Mouse (Mus musculus) embryonic facial prominence, embryonic 14.5 days (tissue): ENCODE data around the gene Has3. TPM values are rescaled to one million over a fixed set of nuclear protein-coding genes. Genes with fewer than 3 reads are reported as not detected.
A peak's percentile ranks its signal among the peaks of the same experiment; 100 is the strongest.
"Not testable (repeated sequence)": the region's sequence is repeated elsewhere in the genome, so short reads cannot be mapped to it uniquely, and the experiment has no call there.

Experiments
- ATAC-seq: fragments of 200-750 bp; cut with Nextera tagmentation; 2 replicates; pipeline ENCODE4 v1.8.0; 2017; ENCODE audit warnings: low read depth, moderate number of reproducible peaks, moderate TSS enrichment
- DNase-seq: peaks from one replicate; pipeline ENCODE4 v3.0.0-alpha.2; 2015; ENCODE audit warnings: low spot score
- H3K27ac ChIP-seq: fragments of 300-500 bp; sonication (generic); replicated peaks from 2 replicates; pipeline ENCODE4 v1.5.1; 2014; ENCODE audit warnings: low read depth, mild to moderate bottlenecking, low read length, moderate library complexity
- H3K27me3 ChIP-seq: fragments of 300-500 bp; sonication (generic); replicated peaks from 2 replicates; pipeline ENCODE4 v1.6.1; 2014; ENCODE audit warnings: low read length; ENCODE audit not compliant: control insufficient read depth, insufficient read depth
- H3K36me3 ChIP-seq: fragments of 300-500 bp; sonication (generic); 2 replicates; pipeline ENCODE4 v1.6.1; 2014; ENCODE audit warnings: low read length, mixed read lengths; ENCODE audit not compliant: control insufficient read depth, insufficient read depth
- H3K4me1 ChIP-seq: fragments of 300-500 bp; sonication (generic); 2 replicates; pipeline ENCODE4 v1.6.1; 2014; ENCODE audit warnings: antibody characterized with exemption, low read length; ENCODE audit not compliant: control insufficient read depth, insufficient read depth
- H3K4me2 ChIP-seq: fragments of 300-500 bp; sonication (generic); 2 replicates; pipeline ENCODE4 v1.6.1; 2014; ENCODE audit warnings: low read depth, mild to moderate bottlenecking, low read length, moderate library complexity, mixed read lengths
- H3K4me3 ChIP-seq: fragments of 300-500 bp; sonication (generic); 2 replicates; pipeline ENCODE4 v1.5.1; 2014; ENCODE audit warnings: low read depth, mild to moderate bottlenecking, low read length
- H3K9ac ChIP-seq: fragments of 300-500 bp; sonication (generic); 2 replicates; pipeline ENCODE4 v1.6.1; 2014; ENCODE audit warnings: low read depth, mild to moderate bottlenecking, low read length, moderate library complexity, mixed read lengths
- H3K9me3 ChIP-seq: fragments of 300-500 bp; sonication (generic); 2 replicates; pipeline ENCODE4 v1.6.1; 2016; ENCODE audit warnings: low read length; ENCODE audit not compliant: control insufficient read depth
- WGBS: fragments of 180-500 bp; shearing (Covaris S2); extraction: QIAGEN DNeasy Blood & Tissue Kit; methylation state at CpG from one replicate; pipeline ENCODE4 v1.1.7; 2014; 5-methylcytosine and 5-hydroxymethylcytosine counted together
- polyA plus RNA-seq: library from polyadenylated mRNA; unstranded; fragments of >200 nt; fragmentation: Nextera tagmentation; extraction: Ambion mirVana; gene quantifications from 2 replicates; pipeline ENCODE4 v1.2.1, GENCODE M21; 2014

Gene Has3
- polyA plus RNA-seq, 1 experiment from 2014 or later: 0.70 TPM

- H3K4me2 ChIP-seq: peak overlapping the region; percentile 100
- no peaks in the 10 kb centered on the region for H3K9me3 ChIP-seq
- peak; percentile 6 for DNase-seq
- H3K27ac ChIP-seq: no peak overlapping the region
- no peak for ATAC-seq
- WGBS: 8% methylated on average over 8 of the region's 8 CpGs
- peaks cover 32% of the 10 kb centered on the region for H3K4me1 ChIP-seq
- H3K9ac ChIP-seq: no peak overlapping the region; the same call in 1 of the 2 replicates
- H3K36me3 ChIP-seq: peaks cover 19% of the 10 kb centered on the region; the same call in 1 of the 2 replicates
- H3K27me3 ChIP-seq: peaks cover 41% of the 10 kb centered on the region
- peak overlapping the region; percentile 63 for H3K4me3 ChIP-seq
Observed at GRCm38 (mm10) chr8:106872454-106873034, 2.5 kb downstream of the Has3 start.

- Histone ChIP-seq H3K27me3 (no peaks in the 10 kb centered on the region), H3K4me1 (no peaks in the 10 kb centered on the region), H3K4me2 (no peak overlapping the region), H3K9ac (no peak overlapping the region), H3K36me3 (peaks cover 77% of the 10 kb centered on the region), H3K9me3 (no peaks in the 10 kb centered on the region), H3K4me3 (no peak overlapping the region), H3K27ac (no peak overlapping the region)
- ATAC-seq (no peak), DNase-seq (peak; percentile 9)
- 88% methylated on average over 8 of the region's 8 CpGs for whole genome bisulfite sequencing
Observed at GRCm38 (mm10) chr8:106880121-106880707, 10.2 kb downstream of the Has3 start.

- not testable (repeated sequence) for H3K4me1 ChIP-seq, DNase-seq, H3K4me3 ChIP-seq, H3K27ac ChIP-seq, H3K9ac ChIP-seq, H3K4me2 ChIP-seq, ATAC-seq, H3K27me3 ChIP-seq, H3K9me3 ChIP-seq
- H3K36me3 ChIP-seq: peaks cover 73% of the 10 kb centered on the region
- 94% methylated on average over 11 of the region's 11 CpGs for WGBS
Observed at GRCm38 (mm10) chr8:106884094-106884493, 14.1 kb downstream of the Has3 start.

GRCm38 (mm10) chr8:106884826-106885400 is 14.9 kb downstream of the Has3 start:
- H3K4me2 ChIP-seq, H3K9me3 ChIP-seq, DNase-seq, ATAC-seq, H3K27me3 ChIP-seq, H3K4me1 ChIP-seq, H3K4me3 ChIP-seq, H3K27ac ChIP-seq, H3K9ac ChIP-seq: not testable (repeated sequence)
- H3K36me3 ChIP-seq: peaks cover 64% of the 10 kb centered on the region
- WGBS: 93% methylated on average over 4 of the region's 4 CpGs

DNA sequence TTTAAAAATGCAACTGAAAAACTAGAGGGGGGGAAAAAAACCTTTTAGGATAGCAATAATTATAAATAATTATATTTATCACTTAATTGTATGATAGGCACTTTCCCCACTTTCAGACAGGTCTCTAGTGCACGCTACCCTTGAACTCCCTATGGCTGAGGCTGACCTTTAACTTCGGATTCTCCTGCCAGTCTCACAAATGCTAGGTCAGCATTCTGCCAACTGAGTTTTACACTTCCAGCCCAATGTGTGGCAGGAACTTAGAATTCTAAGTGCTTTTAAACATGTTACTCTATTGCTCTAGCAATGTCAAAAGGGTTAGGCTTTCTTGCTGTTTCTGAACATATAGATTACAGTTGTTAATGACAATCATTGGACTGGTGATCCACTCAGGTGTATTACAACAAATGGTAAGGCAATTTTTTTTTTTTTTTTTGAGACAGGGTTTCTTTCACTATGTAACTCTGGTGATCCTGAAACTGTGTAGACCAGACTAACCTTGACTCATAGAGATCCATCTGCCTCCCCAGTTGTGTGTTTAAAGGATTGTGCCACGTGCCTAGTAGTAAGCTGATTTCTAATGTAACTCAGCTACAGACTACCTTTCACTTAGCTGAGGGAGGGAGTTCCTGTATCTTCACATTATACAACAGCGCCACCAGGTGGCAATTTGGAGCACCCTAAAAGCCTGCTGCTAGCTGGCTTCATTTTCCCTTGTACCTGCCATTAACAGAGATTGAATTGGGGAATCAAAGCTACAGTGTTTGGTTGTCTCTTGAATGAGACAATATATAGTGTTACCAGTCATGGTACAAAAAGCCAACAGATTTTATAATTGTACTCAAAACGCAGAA is 17.5 kb downstream of the Has3 start:
- ATAC-seq: peak; percentile 74

DNA sequence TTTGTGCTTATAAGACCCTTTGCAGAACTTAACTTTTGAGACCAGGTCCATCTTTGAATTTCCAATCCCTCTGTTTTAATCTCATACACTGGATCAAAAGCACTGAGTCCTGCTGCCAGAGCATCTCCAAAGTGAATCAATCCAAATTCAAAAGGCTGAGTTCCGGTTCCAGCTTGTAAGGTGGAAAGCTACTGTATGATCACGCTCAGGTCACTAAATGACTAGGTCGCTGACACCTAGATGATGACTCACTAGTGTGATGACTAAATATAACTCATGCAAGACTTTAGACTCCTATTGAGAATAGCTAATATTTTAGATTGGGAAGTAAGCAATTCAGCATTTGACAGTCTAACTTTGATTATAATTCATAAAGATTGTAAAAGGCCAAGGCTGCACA is 18.8 kb downstream of the Has3 start:
- ATAC-seq: no peak
- 89% methylated on average over 3 of the region's 3 CpGs for WGBS
- peaks cover 32% of the 10 kb centered on the region for H3K36me3 ChIP-seq
- no peaks in the 10 kb centered on the region for H3K9me3 ChIP-seq
- H3K4me3 ChIP-seq: no peak overlapping the region
- no peak for DNase-seq
- H3K9ac ChIP-seq: no peak overlapping the region
- no peaks in the 10 kb centered on the region for H3K27me3 ChIP-seq
- no peak overlapping the region for H3K27ac ChIP-seq
- H3K4me1 ChIP-seq: no peaks in the 10 kb centered on the region
- H3K4me2 ChIP-seq: no peak overlapping the region

More for the DNA sequence above, 17.5 kb downstream of the Has3 start:
- H3K9me3 ChIP-seq: no peaks in the 10 kb centered on the region
- peaks cover 44% of the 10 kb centered on the region for H3K36me3 ChIP-seq
- no peak overlapping the region for H3K27ac ChIP-seq
- no peak overlapping the region for H3K4me3 ChIP-seq
- H3K27me3 ChIP-seq: no peaks in the 10 kb centered on the region
- WGBS: 48% methylated on average over 5 of the region's 5 CpGs
- no peaks in the 10 kb centered on the region for H3K4me1 ChIP-seq
- no peak overlapping the region for H3K9ac ChIP-seq
- no peak overlapping the region for H3K4me2 ChIP-seq
- DNase-seq: peak; percentile 89

GRCm38 (mm10) chr8:106892210-106892805 is 22.3 kb downstream of the Has3 start:
- Histone ChIP-seq H3K9me3 (no peaks in the 10 kb centered on the region), H3K27me3 (no peaks in the 10 kb centered on the region), H3K36me3 (peaks cover 23% of the 10 kb centered on the region), H3K4me2 (peak overlapping the region; percentile 61), H3K9ac (peak overlapping the region; percentile 99), H3K4me3 (peak overlapping the region; percentile 90), H3K27ac (peak overlapping the region; percentile 97), H3K4me1 (peaks cover 5% of the 10 kb centered on the region; the same call in 1 of the 2 replicates)
- no peak for ATAC-seq
- under 1% methylated on average over 15 of the region's 15 CpGs for WGBS
- DNase-seq: peak; percentile 68

- Histone ChIP-seq H3K4me1 (peaks cover 5% of the 10 kb centered on the region; the same call in 1 of the 2 replicates), H3K36me3 (peaks cover 29% of the 10 kb centered on the region), H3K9ac (peak overlapping the region; percentile 99), H3K27ac (peak overlapping the region; percentile 97), H3K4me2 (peak overlapping the region; percentile 61), H3K27me3 (no peaks in the 10 kb centered on the region), H3K9me3 (no peaks in the 10 kb centered on the region), H3K4me3 (peak overlapping the region; percentile 90)
- peak; percentile 84 for ATAC-seq
- peak; percentile 42 for DNase-seq
- WGBS: under 1% methylated on average over 44 of the region's 57 CpGs
Observed at GRCm38 (mm10) chr8:106892806-106893451, 22.9 kb downstream of the Has3 start.
